Mouse (Mus musculus): ENCODE measurements at regions not wholly inside any gene's neighbourhood (a gene's known extent, or its start where the extent isn't known, plus 50 kb on each side); places are given as distances from the start of the nearest gene placed in this dataset.

- Histone ChIP-seq H3K27me3 (no peaks in the 10 kb centered on the region), H3K27ac (no peak overlapping the region), H3K36me3 (no peaks in the 10 kb centered on the region), H3K9me3 (no peaks in the 10 kb centered on the region), H3K4me1 (replicated peaks) (no peaks in the 10 kb centered on the region), H3K9ac (replicated peaks) (no peak overlapping the region), H3K4me2 (no peak overlapping the region), H3K4me3 (replicated peaks) (no peak overlapping the region)
- WGBS = 52% methylated on average over 3 of the region's 3 CpGs
- no peak for ATAC-seq (ENCODE audit: insufficient number of reproducible peaks, insufficient read depth, low FRiP score, low TSS enrichment, low read depth)
These were observed 208.2 kb upstream of the Negr1 start for GRCm38 (mm10) chr3:156353430-156353829.

DNA sequence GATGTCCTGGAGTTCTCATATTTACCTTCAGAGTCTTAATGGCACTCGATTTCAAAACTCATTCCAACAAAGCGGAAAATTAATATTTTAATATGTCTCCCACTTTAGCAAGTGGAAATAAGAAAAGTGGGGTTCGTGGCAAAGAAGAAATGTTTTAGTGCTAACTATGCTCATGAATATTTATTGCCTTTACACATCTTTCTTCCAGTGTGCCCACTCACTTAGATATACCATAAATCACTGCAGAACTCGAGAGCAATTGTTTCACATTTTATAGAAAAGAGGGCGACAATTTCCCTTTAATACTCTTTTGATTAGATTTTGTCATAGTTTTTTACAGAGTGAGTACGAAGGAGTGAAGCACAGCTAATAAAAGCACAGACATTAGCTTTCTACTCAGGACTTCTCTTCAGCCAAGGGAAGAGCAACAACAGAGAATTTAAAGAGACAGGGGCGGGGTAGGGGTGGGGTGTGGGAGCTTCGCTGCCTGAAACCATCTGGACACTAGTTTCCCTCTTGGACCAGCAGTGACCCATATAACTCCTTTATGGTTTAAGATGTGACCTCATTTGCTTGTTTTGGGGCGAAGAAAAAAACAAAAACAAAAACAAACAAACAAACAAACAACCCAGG, 207.6 kb upstream of the Negr1 start:
- Histone ChIP-seq H3K4me3 (replicated peaks) (no peak overlapping the region), H3K9ac (replicated peaks) (no peak overlapping the region), H3K27ac (no peak overlapping the region), H3K9me3 (no peaks in the 10 kb centered on the region), H3K27me3 (no peaks in the 10 kb centered on the region), H3K4me1 (replicated peaks) (no peaks in the 10 kb centered on the region), H3K36me3 (no peaks in the 10 kb centered on the region), H3K4me2 (no peak overlapping the region)
- 65% methylated on average over 9 of the region's 9 CpGs for WGBS
- ATAC-seq (ENCODE audit: insufficient number of reproducible peaks, insufficient read depth, low FRiP score, low TSS enrichment, low read depth) = no peak

DNA sequence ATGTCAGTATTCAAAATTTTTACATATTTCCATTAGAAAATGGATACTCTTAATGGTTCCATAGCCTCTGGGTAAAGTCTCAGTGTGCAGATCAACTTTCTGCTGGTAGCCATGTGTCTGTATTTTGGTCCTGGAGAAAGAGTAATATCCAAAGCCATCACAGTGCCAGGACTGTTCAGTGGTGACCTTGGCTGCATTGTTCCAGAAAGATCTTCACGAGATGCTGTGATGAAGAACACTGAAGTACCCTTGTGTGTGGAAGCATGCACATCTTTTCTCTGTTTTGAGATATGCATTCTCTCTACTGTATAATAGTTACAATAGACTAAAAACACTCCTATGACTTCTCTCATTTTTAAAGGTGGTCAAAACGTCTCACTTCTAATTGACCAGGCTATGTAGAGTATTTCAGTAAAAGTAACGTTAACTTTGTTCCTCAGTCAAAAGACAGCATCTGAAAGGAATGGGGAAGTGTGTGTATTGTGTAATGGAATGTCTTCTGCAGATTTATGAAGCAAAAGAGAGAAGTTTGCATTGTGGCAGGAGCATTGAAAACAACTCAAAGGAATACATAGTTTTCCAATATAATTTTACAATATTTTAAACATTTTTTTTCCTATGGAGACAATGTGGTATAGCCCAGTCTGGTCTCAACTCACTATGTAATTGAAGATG, 192.8 kb upstream of the Negr1 start:
- Histone ChIP-seq H3K4me2 (no peak overlapping the region), H3K27ac (no peak overlapping the region), H3K9me3 (no peaks in the 10 kb centered on the region), H3K4me1 (replicated peaks) (no peaks in the 10 kb centered on the region), H3K27me3 (no peaks in the 10 kb centered on the region), H3K4me3 (replicated peaks) (no peak overlapping the region), H3K36me3 (no peaks in the 10 kb centered on the region), H3K9ac (replicated peaks) (no peak overlapping the region)
- no peak for ATAC-seq (ENCODE audit: insufficient number of reproducible peaks, insufficient read depth, low FRiP score, low TSS enrichment, low read depth)
- WGBS = 83% methylated on average over 3 of the region's 3 CpGs

DNA sequence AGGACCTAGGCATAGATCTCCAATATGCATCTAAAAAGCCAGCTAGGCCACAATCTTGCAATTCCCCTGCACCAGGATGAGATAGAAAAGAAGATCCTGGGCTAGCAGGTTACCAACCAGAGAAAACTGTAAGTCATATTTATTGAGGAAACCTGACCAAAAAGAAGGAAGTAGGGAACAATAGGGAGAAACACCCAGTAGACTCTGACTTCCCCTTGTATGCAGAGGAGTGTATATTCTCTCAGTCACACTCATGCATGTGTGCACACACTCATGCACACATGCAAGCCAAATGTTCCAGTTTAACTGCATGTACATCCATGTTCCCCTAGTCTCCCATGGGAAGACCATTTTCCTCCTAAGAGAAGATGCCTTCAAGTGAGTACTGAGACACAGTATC, 184.9 kb upstream of the Negr1 start:
- Histone ChIP-seq H3K9me3 (no peaks in the 10 kb centered on the region), H3K27ac (no peak overlapping the region), H3K4me3 (replicated peaks) (no peak overlapping the region)

DNA sequence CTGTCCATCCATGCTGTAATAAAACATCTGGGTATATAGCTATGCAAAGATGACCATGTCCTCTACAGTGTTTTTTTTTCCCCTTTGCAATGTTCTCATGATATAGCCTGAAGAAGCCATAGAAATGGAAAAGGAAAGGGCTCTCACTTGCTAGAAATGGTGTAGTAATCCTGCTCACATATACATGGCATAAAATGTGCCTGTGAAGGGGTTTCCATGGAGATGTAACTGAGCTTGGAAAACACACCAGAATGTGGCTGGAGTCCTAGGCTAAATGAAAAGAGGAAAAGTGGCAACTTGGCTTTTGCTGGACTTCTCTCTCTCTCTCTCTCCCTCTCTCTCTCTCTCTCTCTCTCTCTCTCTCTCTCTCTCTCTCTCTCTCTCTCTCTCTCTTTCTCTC, 178.7 kb upstream of the Negr1 start:
- Histone ChIP-seq H3K27me3 (no peaks in the 10 kb centered on the region), H3K9ac (replicated peaks) (no peak overlapping the region), H3K4me2 (no peak overlapping the region), H3K4me1 (replicated peaks) (no peaks in the 10 kb centered on the region), H3K36me3 (no peaks in the 10 kb centered on the region), H3K9me3 (no peaks in the 10 kb centered on the region), H3K4me3 (replicated peaks) (no peak overlapping the region), H3K27ac (no peak overlapping the region)
- ATAC-seq (ENCODE audit: insufficient number of reproducible peaks, insufficient read depth, low FRiP score, low TSS enrichment, low read depth) = no peak

More for the DNA sequence above, 184.9 kb upstream of the Negr1 start:
- ATAC-seq (ENCODE audit: insufficient number of reproducible peaks, insufficient read depth, low FRiP score, low TSS enrichment, low read depth) = no peak
- Histone ChIP-seq H3K27me3 (no peaks in the 10 kb centered on the region), H3K9ac (replicated peaks) (no peak overlapping the region), H3K36me3 (no peaks in the 10 kb centered on the region), H3K4me2 (no peak overlapping the region), H3K4me1 (replicated peaks) (no peaks in the 10 kb centered on the region)

- Histone ChIP-seq H3K27ac (no peak overlapping the region), H3K36me3 (no peaks in the 10 kb centered on the region), H3K4me2 (no peak overlapping the region), H3K9ac (replicated peaks) (no peak overlapping the region), H3K9me3 (no peaks in the 10 kb centered on the region), H3K4me3 (replicated peaks) (no peak overlapping the region), H3K4me1 (replicated peaks) (no peaks in the 10 kb centered on the region), H3K27me3 (no peaks in the 10 kb centered on the region)
- 88% methylated on average over 3 of the region's 3 CpGs for WGBS
- ATAC-seq (ENCODE audit: insufficient number of reproducible peaks, insufficient read depth, low FRiP score, low TSS enrichment, low read depth) = no peak
These were observed 155.5 kb upstream of the Negr1 start for GRCm38 (mm10) chr3:156406136-156406535.

DNA sequence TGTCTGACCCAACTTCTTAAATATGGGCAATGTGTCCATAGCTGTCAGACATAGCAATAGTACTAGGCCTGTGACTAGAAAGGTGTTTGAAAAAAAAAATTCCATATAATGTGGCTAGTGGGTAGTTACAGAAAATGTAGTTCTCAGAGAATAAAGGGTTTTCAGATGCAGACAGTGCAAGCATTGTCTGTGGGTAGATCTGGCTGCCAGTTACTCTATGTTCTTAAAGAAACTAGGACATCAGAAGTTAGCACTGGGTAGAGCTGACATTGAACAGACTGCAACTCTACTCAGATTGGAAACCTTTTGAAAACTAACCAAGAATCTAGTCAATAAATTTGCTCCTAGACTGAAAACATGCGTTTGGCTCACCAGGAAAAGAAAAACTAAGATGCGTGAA, 154.5 kb upstream of the Negr1 start:
- H3K36me3 ChIP-seq = no peaks in the 10 kb centered on the region
- WGBS = 84% methylated on average over 2 of the region's 2 CpGs
- H3K9ac ChIP-seq (replicated peaks) = no peak overlapping the region
- H3K9me3 ChIP-seq = no peaks in the 10 kb centered on the region
- ATAC-seq (ENCODE audit: insufficient number of reproducible peaks, insufficient read depth, low FRiP score, low TSS enrichment, low read depth) = no peak
- no peak overlapping the region for H3K4me2 ChIP-seq
- no peaks in the 10 kb centered on the region for H3K4me1 ChIP-seq (replicated peaks)
- no peak overlapping the region for H3K4me3 ChIP-seq (replicated peaks)
- no peak overlapping the region for H3K27ac ChIP-seq
- no peaks in the 10 kb centered on the region for H3K27me3 ChIP-seq

- Histone ChIP-seq H3K27me3 (no peaks in the 10 kb centered on the region), H3K9ac (replicated peaks) (no peak overlapping the region), H3K4me2 (no peak overlapping the region), H3K9me3 (no peaks in the 10 kb centered on the region), H3K27ac (no peak overlapping the region), H3K36me3 (no peaks in the 10 kb centered on the region), H3K4me3 (replicated peaks) (no peak overlapping the region), H3K4me1 (replicated peaks) (no peaks in the 10 kb centered on the region)
- ATAC-seq (ENCODE audit: insufficient number of reproducible peaks, insufficient read depth, low FRiP score, low TSS enrichment, low read depth) = no peak
- 50% methylated on average over 1 of the region's 1 CpGs for WGBS
These were observed 151.5 kb upstream of the Negr1 start for GRCm38 (mm10) chr3:156410126-156410525.

DNA sequence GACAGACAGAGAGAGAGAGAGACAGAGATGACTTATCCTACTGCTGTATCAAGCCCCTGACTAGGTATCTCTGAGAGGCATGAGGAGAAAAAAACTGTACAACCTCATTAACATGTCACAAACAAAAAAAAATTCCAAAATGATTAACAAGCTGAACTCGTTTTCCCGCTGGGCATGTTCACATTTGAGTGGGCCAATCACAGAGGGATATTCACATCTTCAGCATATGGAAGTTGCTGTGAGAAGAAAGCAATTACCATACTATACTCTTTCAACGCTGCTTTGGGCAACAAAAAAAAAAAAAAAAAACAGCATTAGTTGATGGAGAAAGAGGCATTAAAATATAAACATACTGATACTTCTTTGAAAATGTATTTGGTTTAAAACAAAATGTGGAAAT, 148.8 kb upstream of the Negr1 start:
- Histone ChIP-seq H3K4me1 (replicated peaks) (no peaks in the 10 kb centered on the region), H3K4me2 (no peak overlapping the region), H3K27me3 (no peaks in the 10 kb centered on the region), H3K27ac (no peak overlapping the region), H3K4me3 (replicated peaks) (no peak overlapping the region), H3K9ac (replicated peaks) (no peak overlapping the region), H3K36me3 (no peaks in the 10 kb centered on the region), H3K9me3 (no peaks in the 10 kb centered on the region)
- 74% methylated on average over 3 of the region's 3 CpGs for WGBS
- ATAC-seq (ENCODE audit: insufficient number of reproducible peaks, insufficient read depth, low FRiP score, low TSS enrichment, low read depth) = no peak

DNA sequence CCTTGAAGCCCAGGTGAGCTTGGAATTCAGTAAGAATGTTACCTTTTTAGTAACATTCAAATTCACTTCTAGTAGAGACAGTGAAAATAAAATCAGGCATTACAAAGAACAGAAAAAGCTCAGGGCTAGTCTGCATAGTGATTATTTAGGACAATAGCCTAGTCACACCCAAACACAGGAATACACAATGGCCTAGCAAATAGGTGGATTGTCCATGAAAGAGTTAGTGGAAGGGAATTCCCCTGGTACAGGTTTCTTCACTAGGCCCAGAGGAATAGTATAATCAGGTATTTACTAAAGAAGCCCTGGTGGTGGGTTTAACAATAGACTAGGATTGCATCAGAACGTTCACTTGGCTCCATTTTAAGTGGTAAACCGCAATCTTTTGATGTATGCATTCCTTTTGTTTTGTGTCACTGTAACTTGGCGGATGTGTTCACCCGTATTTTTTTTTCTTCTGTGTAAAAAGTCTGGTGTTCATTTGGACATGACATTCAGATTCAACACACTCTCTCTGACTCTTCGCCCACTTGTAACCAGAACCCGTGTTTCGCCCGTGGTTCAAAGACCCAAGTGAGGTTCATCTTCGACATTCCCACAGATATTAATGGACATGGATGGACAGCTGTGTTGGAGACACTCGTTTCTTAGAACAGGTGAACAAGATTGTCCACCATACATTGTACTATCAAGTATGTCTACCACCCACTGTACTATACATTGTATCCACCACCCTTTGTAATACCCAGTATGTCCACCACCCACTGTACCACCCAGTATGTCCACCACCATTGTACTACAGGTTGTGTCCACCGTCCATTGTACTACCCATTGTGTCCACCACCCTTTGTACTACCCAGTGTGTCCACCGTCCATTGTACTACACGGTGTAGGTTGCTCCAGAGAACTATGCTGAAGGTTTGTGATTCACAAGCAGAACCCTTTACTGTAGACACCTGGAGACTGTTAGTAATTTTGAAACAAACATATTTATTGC, 146.9 kb upstream of the Negr1 start:
- no peaks in the 10 kb centered on the region for H3K27me3 ChIP-seq
- no peak overlapping the region for H3K4me2 ChIP-seq
- ATAC-seq (ENCODE audit: insufficient number of reproducible peaks, insufficient read depth, low FRiP score, low TSS enrichment, low read depth) = peak; percentile 73; the same call in 1 of the 2 replicates
- no peak overlapping the region for H3K4me3 ChIP-seq (replicated peaks)
- no peaks in the 10 kb centered on the region for H3K36me3 ChIP-seq
- no peak overlapping the region for H3K27ac ChIP-seq
- WGBS = 89% methylated on average over 13 of the region's 13 CpGs
- no peaks in the 10 kb centered on the region for H3K9me3 ChIP-seq
- H3K9ac ChIP-seq (replicated peaks) = no peak overlapping the region
- H3K4me1 ChIP-seq (replicated peaks) = no peaks in the 10 kb centered on the region

GRCm38 (mm10) chr3:156418124-156418523, 143.5 kb upstream of the Negr1 start:
- H3K27ac ChIP-seq = no peak overlapping the region
- no peak overlapping the region for H3K4me2 ChIP-seq
- no peaks in the 10 kb centered on the region for H3K27me3 ChIP-seq
- no peaks in the 10 kb centered on the region for H3K9me3 ChIP-seq
- H3K4me1 ChIP-seq (replicated peaks) = no peaks in the 10 kb centered on the region
- H3K4me3 ChIP-seq (replicated peaks) = no peak overlapping the region
- no peaks in the 10 kb centered on the region for H3K36me3 ChIP-seq
- ATAC-seq (ENCODE audit: insufficient number of reproducible peaks, insufficient read depth, low FRiP score, low TSS enrichment, low read depth) = no peak
- H3K9ac ChIP-seq (replicated peaks) = no peak overlapping the region

All from limb, embryonic 12.5 days (tissue).